Mouse (Mus musculus): ENCODE measurements around the gene Ppp1r12c. TPM values are rescaled to one million over a fixed set of nuclear protein-coding genes. Genes with fewer than 3 reads are reported as not detected.
"Not testable (repeated sequence)": the region's sequence is repeated elsewhere in the genome, so short reads cannot be mapped to it uniquely, and the experiment has no call there.

Ppp1r12c gene
- polyA plus RNA-seq (2017; shearing (Covaris generic)) = 10 to 100 TPM; 21.6 to 26.6 TPM

DNA sequence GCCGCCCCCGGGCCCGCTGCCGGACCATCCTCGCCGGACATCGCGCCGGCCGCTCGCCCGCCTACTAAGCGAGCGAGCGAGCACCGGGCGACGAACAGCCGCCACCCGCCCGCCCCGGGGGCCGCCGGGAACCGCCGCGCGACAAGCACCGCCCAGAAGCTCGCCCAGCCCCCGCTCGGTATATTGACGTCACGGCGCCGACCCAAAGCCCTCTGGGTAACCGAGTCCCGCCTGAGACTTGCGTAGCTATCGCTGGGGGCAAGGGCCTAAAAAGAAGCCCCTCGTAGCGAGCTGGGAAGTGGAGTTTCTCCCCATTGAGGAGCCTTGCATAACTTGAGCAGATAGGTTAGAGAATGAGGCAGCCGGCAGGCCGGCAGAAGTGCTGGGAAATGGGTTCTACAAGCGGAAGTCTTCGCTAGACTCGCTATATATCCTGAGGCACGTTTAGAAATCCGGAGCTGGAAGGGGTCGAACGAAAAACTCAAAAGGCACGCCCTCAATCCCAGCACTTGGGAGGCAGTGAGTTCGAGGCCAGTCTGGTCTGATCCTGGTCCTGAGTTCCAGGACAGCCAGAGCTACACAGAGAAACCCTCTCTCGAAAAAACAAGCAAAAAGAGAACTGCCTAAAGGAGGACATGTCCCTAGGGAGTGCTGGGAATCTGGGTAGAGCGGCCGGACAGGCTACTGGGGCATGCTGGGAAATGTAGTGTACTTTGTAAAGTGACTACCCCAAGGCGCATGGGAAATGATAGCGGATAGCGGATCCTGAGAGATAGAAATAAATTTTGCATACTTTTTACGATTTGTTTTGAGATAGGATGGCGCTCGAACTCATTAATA lies at the start of gene Ppp1r12c:
Gene Ppp1r12c, minus strand, starts transcription at position 123 of the 840 bp plus-strand sequence.
- ATAC-seq = peak; percentile 91

DNA sequence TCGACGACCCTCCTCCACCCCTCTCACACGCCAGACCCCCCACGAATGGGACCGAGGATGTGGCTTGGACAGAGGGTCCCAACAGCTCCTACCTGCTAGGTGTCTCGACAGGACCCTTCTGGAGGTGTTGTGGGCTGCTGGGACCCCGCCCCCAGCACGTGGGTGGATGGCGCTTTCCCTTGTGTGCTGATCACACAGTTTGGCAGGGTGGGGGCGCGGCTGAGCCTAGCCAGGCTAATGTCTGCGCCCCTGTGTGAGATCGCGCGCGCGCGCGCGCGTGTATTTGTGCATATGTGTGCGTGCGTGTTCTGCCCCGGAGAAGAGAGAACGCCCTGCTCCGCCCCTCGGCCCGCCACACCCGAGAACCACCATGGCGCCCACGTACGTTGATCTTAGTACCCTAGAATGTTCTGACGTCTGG lies 45.8 kb upstream of the Ppp1r12c start, which contains the start of gene Syt5:
Gene Syt5, minus strand, starts transcription at position 321 of the 421 bp plus-strand sequence.
- no peak for ATAC-seq

DNA sequence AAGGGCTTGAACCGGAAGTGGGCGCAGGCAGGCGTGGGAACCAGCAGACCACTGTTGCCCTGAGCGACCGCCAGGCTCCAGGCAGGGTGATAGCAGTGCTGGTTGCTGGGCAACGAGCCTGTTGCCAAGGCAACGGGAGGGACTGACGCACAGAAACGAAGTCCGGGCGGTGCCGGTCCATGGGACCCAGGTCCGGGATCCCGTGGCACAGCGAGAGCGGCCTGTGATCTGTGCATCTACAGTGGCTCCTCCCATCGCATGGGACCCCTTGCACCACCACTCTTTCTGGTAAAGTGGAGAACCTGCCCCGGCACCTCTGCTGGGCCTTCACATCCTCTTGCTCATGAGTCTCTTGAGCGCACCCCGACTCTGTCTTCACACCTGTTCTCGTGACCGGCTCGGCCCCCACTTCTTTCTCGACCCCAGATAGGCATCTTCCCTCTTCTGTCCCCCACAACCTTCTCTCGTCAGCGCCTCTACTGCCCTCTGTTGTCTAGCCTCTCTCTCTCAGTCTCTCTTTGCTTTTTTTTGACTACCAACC lies 45.2 kb upstream of the Ppp1r12c start:
- no peak for ATAC-seq

DNA sequence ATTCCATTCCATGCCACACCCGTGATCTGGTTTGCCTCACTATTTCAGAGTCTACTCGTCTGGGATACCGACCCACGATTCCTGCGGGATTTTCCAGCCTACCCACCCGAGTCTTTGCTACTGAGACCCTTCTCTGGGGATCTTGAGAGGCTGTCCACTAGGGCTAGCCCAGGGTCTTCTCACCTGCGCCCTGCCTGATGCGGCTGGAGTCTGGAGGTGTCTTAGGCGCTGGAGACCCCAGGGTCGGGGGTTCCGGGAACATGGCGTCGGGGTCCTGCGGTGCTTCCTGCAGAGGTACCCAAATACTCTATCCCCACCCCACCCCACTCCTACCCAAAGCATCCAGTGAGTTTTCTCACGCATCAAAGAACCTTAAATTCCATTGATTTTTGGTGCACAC lies 44.6 kb upstream of the Ppp1r12c start:
- ATAC-seq = no peak

DNA sequence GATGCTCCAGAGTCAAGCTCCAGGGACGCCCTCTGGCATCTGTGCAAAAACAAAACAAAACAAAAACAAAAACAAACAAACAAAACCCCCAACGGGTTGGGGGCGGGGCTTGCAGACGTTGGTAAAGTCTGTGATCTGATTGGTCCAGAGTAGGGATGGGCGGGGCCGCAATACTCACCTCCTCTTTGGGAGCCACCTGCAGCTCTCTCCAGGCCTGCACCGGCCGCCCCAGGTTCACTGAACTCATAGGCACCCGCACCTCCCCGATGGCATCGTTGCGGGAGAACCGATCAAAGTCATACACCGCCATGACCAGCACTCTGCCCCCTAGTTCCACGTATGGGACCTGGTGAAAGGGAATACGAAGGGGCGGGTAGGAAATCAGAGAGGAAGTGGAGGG lies 40.5 kb upstream of the Ppp1r12c start:
- no peak for ATAC-seq

DNA sequence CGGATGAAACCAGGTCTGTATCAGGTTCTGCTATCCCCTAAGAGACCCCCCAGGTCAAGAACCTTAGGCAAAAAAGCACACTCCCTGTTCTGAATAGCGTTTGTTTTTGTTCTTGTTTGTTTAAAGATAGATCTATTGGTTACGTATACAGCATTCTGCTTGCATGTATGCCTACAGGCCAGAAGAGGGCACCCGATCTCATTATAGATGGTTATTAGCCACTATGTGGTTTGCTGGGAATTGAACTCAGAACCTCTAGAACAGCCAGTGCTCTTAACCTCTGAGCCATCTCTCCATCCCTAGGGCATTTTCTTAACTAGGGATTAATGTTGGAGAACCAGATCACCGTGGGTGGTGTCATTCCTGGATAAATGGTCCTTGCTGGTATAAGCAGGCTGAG lies 39.9 kb upstream of the Ppp1r12c start:
- no peak for ATAC-seq

DNA sequence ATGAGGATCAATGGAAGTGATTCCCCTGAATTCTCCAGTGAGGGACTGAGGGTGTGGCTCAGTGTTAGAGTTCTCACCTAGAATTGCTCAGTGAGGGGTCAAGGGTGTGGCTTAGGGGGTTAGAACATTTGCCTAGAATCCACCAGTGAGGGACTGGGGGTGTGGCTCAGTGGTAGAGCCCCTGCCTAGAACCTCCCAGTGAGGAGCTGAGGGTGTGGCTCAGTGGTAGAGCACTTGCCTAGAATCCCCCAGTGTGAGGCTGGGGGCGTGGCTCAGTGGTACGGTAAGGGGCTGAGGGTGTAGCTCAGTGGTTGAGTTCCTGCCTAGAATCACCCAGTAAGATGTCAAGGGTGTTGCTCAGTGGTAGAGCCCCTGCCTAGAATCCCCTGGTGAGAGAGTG lies 37.5 kb upstream of the Ppp1r12c start:
- ATAC-seq = no peak

DNA sequence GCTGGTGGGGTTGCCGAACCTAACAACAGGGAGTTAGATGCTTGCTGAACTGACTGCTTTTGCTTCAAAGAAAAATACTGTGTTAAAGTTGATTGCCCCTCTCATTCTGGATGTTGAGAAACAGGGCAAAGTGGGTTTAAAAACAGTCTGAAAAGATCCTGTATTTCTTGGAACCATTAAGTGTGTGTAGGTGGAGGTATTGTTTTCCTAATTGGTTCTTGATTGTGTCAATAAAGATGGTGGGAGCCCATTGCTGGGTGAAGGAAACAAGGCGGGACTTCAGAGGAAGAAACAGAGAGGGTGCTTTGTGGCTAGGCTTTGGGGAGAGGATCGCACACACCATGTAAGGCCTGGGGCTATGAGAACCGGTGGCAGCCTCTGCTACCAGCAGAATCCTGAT lies 35.7 kb upstream of the Ppp1r12c start:
- no peak for ATAC-seq

DNA sequence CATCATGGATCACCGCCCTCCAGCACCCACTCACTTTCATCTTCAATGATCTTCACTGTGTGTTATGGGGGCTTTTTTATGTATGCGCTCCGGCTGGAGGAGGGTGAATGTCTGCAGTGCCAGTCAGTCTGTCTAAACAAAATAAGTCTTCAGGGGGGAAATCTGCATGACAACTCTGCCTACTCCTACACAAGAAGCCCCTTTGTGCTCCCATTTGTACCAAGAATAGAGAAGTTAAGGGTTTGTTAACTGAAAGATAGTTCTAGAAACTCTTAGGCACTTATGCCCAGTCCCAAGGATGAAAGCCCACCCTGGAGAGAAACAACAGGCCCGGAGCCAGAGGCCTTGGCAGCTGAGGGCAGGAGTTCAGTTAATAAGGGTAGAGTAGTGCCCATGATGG lies 34.9 kb upstream of the Ppp1r12c start:
- no peak for ATAC-seq

DNA sequence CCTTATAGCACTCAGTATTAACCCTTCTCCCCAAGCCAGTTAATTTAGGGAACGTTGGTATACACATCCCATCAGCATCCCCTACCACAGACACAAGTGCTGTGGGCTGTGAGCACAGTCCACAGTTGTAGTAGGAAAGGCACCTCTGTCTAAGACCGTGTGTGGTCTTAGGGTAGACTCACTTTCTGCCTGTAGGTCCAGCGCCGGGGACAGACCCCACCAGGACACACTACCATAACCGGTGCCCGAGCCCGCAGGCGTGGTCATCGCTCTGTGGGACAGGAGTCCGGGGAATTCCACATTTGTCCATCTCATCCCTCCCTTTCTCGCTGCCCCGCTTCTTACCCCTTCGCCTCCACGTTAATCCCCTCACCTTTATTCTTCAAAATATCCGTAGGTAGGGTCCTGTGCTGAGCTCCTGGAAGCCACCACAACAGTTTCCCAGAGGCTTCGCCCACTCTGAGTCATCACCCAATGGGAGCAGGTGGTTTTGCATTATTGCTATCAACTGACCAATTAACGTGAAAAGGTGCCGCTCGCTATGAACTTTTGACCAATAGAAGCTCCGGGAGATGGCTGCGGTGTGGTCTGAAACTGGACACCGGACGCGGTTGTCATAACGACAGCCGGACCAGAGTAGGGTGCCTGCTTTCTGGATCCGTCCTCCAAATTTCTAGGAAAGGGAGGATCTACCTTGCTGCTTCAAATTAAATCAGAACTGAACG lies 30.7 kb upstream of the Ppp1r12c start, which contains the start of gene Dnaaf3:
Gene Dnaaf3, minus strand, starts transcription at position 449 of the 725 bp plus-strand sequence.
- no peak for ATAC-seq

DNA sequence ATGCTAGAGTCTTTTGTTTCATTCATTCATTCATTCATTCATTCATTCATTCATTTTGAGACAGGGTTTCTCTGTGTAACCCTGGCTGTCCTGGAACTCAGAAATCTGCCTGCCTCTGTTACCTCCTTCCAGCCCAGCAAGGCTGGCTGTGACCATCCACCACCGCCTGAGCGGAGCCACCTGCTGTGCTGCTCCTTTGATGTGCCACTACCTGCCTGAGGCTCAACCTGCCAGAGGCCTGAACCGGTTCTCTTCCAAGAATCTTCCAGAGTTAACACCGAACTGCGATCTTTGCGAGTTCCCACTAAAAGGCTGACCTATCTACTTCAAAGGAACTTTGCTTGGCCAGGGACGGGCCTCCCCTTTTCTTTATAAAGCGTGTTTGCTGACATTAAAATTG lies 28.7 kb upstream of the Ppp1r12c start:
- ATAC-seq = not testable (repeated sequence)

DNA sequence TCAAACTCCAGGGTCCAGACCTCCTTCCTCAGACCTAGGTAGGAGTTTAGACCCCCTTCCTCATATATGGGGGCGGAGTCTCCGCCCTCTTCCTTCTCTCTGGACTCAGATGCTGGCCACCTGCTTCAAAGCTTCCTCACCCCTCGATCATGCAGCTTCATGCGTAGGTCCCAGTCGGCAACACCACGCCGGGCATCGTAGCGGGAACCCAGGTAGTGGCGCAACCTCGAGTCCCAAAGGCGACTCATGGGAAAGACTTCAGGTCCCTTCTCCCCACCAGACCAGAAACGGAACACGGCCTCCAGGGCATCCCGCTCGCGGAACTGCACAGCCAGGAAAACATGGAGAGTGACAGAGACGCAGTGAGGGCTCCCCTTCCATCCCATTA lies 25.8 kb upstream of the Ppp1r12c start:
- no peak for ATAC-seq

DNA sequence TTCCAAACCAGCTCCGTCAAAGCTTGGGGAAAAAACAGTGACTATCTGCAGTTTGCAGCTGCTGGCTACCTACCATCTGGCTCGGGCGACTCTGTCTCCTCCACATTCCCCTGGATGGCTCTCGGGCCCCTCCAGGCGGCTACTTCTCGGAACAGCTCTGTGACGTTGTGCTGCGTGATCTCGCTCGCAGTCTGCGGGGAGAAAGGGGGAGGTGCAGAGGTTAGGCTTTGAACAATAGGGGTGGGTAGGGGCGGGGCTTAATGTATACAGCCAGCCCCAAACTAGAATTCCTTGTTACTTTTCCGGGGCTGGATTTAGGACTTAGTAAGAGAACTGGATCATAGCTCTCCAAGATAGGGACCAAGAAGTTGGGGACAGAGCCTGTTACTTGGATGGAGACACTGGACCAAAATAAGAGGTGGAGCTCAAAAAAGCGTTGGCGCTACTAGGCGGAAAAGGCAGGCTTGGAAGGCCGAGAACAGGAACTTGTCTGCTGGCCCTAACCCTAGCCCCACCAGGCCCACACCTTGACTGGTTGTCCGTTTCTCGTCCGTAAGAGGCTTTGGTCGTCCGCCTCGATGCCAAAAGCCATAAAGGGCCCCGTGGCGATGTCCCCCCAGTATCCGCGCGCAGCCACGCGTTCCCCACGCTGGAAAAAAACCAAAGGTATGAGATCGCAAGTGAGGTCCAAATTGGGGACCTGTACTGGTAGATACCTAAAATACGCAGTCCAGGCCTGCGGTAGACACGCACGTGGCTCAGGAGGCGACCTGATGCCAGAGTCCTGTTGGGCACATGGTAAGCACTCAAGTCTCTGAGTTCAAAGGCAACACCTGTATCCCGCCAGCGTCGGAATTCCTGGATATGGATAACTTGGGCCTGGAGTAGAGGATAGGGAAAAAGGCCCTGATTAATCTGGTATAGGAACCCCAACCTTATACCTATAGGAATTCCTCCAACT lies 25.1 kb upstream of the Ppp1r12c start:
- ATAC-seq = peak; percentile 97

DNA sequence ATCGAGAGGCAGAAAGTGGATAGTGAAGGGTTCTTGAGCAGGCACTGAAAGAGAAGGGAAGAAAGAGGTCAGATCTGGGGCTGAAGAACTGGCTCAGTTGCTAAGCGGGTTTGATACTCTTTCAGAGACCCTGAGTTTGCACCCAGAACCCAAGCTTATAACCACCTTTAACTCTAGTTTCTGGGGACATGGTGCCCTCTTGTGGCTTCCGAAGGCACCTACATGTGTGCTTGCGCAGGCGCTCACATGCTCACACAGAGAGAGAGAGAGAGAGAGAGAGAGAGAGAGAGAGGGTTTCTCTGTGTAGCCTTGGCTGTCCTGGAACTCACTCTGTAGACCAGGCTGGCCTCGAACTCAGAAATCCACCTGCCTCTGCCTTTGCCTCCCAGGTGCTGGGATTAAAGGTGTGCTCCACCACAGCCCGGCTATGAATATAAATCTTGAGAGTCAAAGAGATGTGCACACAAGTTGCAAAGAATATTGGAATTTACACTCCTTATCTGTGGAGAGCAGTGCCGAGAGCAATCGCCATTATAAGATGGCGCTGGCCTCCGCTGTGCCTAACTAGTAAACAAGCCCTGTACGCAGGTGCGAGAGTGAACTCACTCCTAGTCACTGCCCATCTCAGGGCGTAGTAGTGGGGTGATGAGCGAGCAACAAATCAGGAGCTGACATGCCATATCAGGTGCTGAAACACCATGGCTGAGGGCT lies 22.9 kb upstream of the Ppp1r12c start, which contains the start of gene Tnni3:
Gene Tnni3, minus strand, starts transcription at position 18 of the 711 bp plus-strand sequence.
- ATAC-seq = peak; percentile 44

DNA sequence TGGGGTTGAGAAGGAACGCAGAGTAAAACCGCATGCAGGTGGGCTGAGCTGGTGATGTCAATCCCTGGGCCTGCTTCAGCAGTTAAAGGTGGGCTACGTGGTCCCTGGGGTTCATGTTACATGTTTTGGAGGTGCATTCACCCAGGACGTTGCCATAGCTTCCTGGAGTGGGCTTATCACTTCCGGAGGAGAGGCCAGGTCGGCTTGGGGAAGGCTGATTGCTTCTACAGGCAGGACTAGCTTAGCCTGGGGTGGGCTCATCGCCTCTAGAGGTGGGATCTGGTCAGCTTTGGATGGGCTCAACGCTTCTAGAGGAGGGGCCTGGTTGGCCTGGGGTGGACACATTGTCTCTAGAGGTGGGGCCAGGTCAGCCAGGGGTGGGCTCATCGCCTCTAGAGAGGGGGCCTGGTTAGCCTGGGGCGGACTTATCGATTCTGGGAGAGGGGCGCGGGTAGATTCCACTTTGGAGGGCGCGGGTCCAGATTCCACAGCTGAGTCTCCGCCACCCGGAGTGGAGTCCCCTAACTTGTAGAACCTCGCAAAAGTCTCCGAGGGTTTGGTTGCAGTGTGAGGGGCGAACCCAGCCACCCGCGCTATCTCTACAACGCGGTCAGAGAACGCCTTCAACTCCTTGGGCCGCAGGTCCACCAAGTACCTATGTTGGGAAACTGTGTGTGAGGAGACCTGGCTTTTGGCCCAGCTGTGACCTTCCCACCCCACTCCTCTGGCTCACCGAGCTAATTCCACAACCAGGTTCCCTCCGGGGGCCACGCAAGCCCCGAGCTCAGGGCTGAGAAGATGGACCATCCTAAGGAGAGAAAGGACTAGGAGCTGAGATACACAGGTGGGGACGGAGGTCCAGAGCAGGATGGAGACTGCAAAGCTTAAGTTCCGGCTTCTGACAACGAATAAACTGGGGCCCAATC lies 22.0 kb upstream of the Ppp1r12c start:
- no peak for ATAC-seq

DNA sequence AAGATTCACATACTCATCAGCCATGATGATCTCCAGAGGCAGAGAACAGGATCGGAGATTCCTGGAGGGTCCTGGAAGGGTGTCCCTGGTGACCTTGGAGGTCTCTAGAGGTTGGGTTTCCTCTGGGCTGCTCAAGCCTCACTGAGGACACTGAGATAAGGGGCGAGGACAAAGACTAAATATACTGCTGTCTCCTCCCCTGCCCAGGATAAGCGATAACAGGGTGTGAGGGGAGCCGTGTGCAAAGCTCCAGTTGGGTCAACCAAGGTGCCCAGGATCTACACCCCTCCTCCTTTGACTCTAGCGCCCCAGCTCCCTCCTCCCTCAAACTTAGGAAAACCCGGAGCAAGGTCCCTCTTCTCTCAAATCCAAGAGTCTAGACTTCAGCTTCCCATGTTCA lies 20.8 kb upstream of the Ppp1r12c start:
- ATAC-seq = no peak

DNA sequence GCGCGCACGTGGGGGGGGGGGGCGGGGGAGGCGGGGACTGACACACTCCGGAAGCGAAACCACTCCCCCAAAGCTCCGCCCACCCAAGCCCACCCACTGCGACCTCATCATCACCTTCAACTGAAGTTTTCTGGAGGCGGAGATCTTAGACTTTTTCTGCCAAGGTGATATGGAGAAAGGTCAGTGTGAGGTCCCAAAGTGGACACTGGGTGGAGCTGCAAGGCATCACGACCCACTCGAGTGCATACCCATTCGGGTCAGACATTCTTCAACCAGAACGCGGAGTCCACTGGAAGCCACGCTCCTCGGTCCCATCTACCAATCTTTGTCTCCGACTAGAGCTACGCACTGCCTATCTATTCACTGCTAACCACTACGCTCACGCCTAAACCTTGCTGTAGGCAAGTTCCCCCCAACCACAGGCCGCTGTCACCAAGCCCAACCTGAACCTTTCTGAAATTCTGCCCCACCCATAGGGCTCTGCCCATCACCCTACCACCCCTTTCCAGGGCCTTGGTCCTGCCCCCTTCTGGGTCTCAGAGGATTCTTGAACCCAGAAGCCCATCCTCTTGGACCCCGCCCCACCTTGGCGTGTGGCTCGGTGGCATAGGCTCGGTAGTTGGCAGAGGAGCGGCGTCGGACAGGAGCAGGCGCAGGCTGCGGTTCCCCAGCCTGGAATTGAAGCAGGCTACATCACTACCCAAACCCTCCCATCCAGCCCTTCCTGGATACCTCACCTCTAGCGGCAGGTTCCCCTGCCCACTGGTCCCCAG lies 19.9 kb upstream of the Ppp1r12c start:
- no peak for ATAC-seq

DNA sequence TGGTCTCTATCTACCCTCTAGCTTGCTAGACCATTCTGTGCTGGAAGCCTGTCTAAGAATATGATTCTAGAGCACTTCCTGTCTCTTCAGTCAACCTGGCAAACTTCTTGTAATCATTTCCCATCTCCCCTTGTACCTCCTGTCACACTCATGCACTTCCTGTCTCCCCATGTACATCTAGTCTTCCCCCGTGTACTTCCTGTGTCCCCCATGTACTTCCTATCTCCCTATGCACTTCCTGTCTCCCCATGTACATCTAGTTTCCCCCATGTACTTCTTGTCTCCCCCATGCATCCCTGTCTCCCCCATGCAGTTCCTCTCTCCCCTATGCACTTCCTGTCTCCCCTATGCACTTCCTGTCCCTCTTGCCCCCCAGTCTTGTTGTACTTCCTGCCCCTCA lies 17.0 kb upstream of the Ppp1r12c start:
- peak; percentile 83 for ATAC-seq

DNA sequence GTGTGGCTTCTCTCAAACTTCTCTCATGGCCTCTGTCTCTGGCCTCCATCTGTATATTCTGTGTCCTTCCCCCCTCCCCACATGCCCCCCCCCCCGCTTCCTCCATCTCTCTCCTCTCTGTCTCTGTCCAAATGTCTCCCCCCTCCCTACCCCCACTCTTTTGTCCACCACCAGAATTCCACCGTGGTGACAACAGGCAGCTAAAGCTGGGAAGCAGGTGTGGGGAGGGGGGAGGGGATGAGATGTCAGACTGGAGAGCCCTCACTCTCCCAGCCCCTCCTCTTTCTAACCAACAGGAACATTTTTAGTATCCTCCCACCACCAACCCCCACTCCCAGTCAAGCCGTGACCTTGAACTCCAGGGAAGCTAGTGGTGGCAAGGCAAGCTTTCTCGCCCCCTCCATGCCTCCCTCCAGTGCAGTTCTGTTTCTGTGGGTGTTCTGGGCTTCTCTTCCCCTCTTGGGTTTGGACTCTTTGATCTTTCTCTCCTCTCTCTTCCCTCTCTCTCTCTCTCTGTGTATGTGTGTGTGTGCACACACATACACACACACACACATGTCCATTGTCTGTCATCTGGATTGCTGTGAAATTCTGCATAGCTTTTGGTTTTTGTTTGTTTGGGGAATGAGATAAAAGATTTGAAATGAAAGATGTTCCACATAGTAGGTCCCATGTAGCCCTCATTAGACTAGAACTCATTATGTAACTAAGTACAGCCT lies 15.0 kb upstream of the Ppp1r12c start, which contains the start of gene Tnnt1:
Gene Tnnt1, minus strand, starts transcription at position 51 of the 719 bp plus-strand sequence.
- no peak for ATAC-seq
